Mouse (Mus musculus): ENCODE data around the gene Scaf11. TPM values are rescaled to one million over a fixed set of nuclear protein-coding genes. Genes with fewer than 3 reads are reported as not detected.
"Not testable (repeated sequence)": the region's sequence is repeated elsewhere in the genome, so short reads cannot be mapped to it uniquely, and the experiment has no call there.

Scaf11 gene
- polyA plus RNA-seq (2021) = 87.4 TPM

GRCm38 (mm10) chr15:96460730-96461540 lies at the start of gene Scaf11:
Gene Scaf11, minus strand, starts transcription at chr15:96460843.
- ATAC-seq = peak; percentile 88
- peak; percentile 72 for DNase-seq (ENCODE audit: low read depth, low spot score)
- ChIA-PET CTCF (interaction anchor here (0.6 to 1.3 kb wide), 4 partner anchors 8 to 87 kb away, joined by 3 to 5 read pairs (median 3); no protein-coding TSS in a partner anchor), POLR2A (no interaction called here)
- TF ChIP-seq CTCF (IDR thresholded peaks at IDR 0.05) = peak; percentile 98
- in situ Hi-C loops (cut with MboI; ENCODE audit: low pct_unique_long_range_greater_than_20kb) = no loop called here
- H3K27me3 ChIP-seq = no peaks in the 10 kb centered on the region

- in situ Hi-C loops (cut with MboI; ENCODE audit: low pct_unique_long_range_greater_than_20kb) = no loop called here
- DNase-seq (ENCODE audit: low read depth, low spot score) = no peak
- ChIA-PET POLR2A (no interaction called here), CTCF (interaction anchor here (0.7 to 2.6 kb wide), 11 partner anchors 10 to 45 kb away, joined by 3 to 17 read pairs (median 3); no protein-coding TSS in a partner anchor)
- ATAC-seq = no peak
- peak; percentile 86 for TF ChIP-seq CTCF (IDR thresholded peaks at IDR 0.05)
- no peaks in the 10 kb centered on the region for H3K27me3 ChIP-seq
These were observed 46.6 kb upstream of the Scaf11 start for GRCm38 (mm10) chr15:96507097-96507840.

- POLR2A ChIA-PET = no interaction called here
- no peak for ATAC-seq
- no peak for DNase-seq (ENCODE audit: low read depth, low spot score)
- TF ChIP-seq CTCF (IDR thresholded peaks at IDR 0.05) = no peak
- H3K27me3 ChIP-seq = no peaks in the 10 kb centered on the region
- CTCF ChIA-PET = interaction anchor here (1.0 to 1.5 kb wide), 3 partner anchors 9 to 10 kb away, joined by 3 read pairs; no protein-coding TSS in a partner anchor
- in situ Hi-C loops (cut with MboI; ENCODE audit: low pct_unique_long_range_greater_than_20kb) = no loop called here
These were observed 37.0 kb upstream of the Scaf11 start for GRCm38 (mm10) chr15:96497646-96498045.

- ChIA-PET POLR2A (interaction anchor here (0.6 kb wide), 1 partner anchor 139 kb away, joined by 3 read pairs; no protein-coding TSS in a partner anchor), CTCF (no interaction called here)
- no peak for TF ChIP-seq CTCF (IDR thresholded peaks at IDR 0.05)
- no peaks in the 10 kb centered on the region for H3K27me3 ChIP-seq
- DNase-seq (ENCODE audit: low read depth, low spot score) (no peak), ATAC-seq (no peak)
- in situ Hi-C loops (cut with MboI; ENCODE audit: low pct_unique_long_range_greater_than_20kb) = no loop called here
These were observed 33.6 kb upstream of the Scaf11 start for GRCm38 (mm10) chr15:96494279-96494678.

GRCm38 (mm10) chr15:96493573-96493972 lies 32.9 kb upstream of the Scaf11 start:
- no peak for TF ChIP-seq CTCF (IDR thresholded peaks at IDR 0.05)
- ChIA-PET CTCF (no interaction called here), POLR2A (no interaction called here)
- no peak for ATAC-seq
- in situ Hi-C loops (cut with MboI; ENCODE audit: low pct_unique_long_range_greater_than_20kb) = no loop called here
- no peaks in the 10 kb centered on the region for H3K27me3 ChIP-seq
- no peak for DNase-seq (ENCODE audit: low read depth, low spot score)

GRCm38 (mm10) chr15:96492919-96493318 lies 32.3 kb upstream of the Scaf11 start:
- POLR2A ChIA-PET; ATAC-seq; H3K27me3 ChIP-seq; in situ Hi-C loops (cut with MboI; ENCODE audit: low pct_unique_long_range_greater_than_20kb); CTCF ChIA-PET; DNase-seq (ENCODE audit: low read depth, low spot score): not testable (repeated sequence)

GRCm38 (mm10) chr15:96491861-96492641 lies 31.4 kb upstream of the Scaf11 start:
- in situ Hi-C loops (cut with MboI; ENCODE audit: low pct_unique_long_range_greater_than_20kb) = no loop called here
- DNase-seq (ENCODE audit: low read depth, low spot score) = peak; percentile 44
- POLR2A ChIA-PET = interaction anchor here (0.8 kb wide), 1 partner anchor 27 kb away, joined by 3 read pairs; no protein-coding TSS in a partner anchor
- TF ChIP-seq CTCF (IDR thresholded peaks at IDR 0.05) = no peak
- CTCF ChIA-PET = interaction anchor here (0.8 to 1.3 kb wide), 4 partner anchors 11 to 175 kb away, joined by 3 to 4 read pairs (median 3); no protein-coding TSS in a partner anchor
- H3K27me3 ChIP-seq = no peaks in the 10 kb centered on the region
- ATAC-seq = peak; percentile 78

GRCm38 (mm10) chr15:96491421-96491820 lies 30.8 kb upstream of the Scaf11 start:
- no peaks in the 10 kb centered on the region for H3K27me3 ChIP-seq
- ChIA-PET CTCF (interaction anchor here (0.8 to 1.3 kb wide), 4 partner anchors 10 to 175 kb away, joined by 3 to 4 read pairs (median 3); no protein-coding TSS in a partner anchor), POLR2A (interaction anchor here (0.8 kb wide), 1 partner anchor 26 kb away, joined by 3 read pairs; no protein-coding TSS in a partner anchor)
- DNase-seq (ENCODE audit: low read depth, low spot score) (no peak), ATAC-seq (no peak)
- in situ Hi-C loops (cut with MboI; ENCODE audit: low pct_unique_long_range_greater_than_20kb) = no loop called here
- TF ChIP-seq CTCF (IDR thresholded peaks at IDR 0.05) = no peak

- ATAC-seq (no peak), DNase-seq (ENCODE audit: low read depth, low spot score) (no peak)
- no peaks in the 10 kb centered on the region for H3K27me3 ChIP-seq
- in situ Hi-C loops (cut with MboI; ENCODE audit: low pct_unique_long_range_greater_than_20kb) = no loop called here
- ChIA-PET POLR2A (no interaction called here), CTCF (interaction anchor here (3.1 kb wide), 1 partner anchor 17 kb away, joined by 14 read pairs; no protein-coding TSS in a partner anchor)
- no peak for TF ChIP-seq CTCF (IDR thresholded peaks at IDR 0.05)
These were observed 29.5 kb upstream of the Scaf11 start for GRCm38 (mm10) chr15:96490123-96490522.
